Comparison of ENCODE assay signal across 8 mouse cellular contexts in genomic region chr17:35513886-35514285, GRCm38 (mm10). TPM values are rescaled to one million over a fixed set of nuclear protein-coding genes. Genes with fewer than 3 reads are reported as not detected.
A peak's percentile ranks its signal among the peaks of the same experiment; 100 is the strongest.
DNase-seq lines count a peak whose midpoint lies in the region; ATAC-seq and TF ChIP-seq lines count a peak whose summit lies in the region.

No protein-coding gene starts in this region.

- H3K9ac ChIP-seq in heart, embryonic 13.5 days, result peak overlapping the region; percentile 82
- no peak overlapping the region for H3K9ac ChIP-seq in lung, embryonic 16.5 days (ENCODE audit: low read length)

- TF ChIP-seq POLR2A in small intestine, adult 2 months (IDR thresholded peaks at IDR 0.05; ENCODE audit: low read depth, low read length), result no peak

- H3K36me3 ChIP-seq in heart, embryonic 13.5 days, result peaks cover 23% of the 10 kb centered on the region
- H3K36me3 ChIP-seq in lung, embryonic 16.5 days (ENCODE audit: control insufficient read depth, insufficient read depth, low read length), result peaks cover 4% of the 10 kb centered on the region
- H3K36me3 ChIP-seq in small intestine, adult 2 months (ENCODE audit: control insufficient read depth, insufficient read depth, low read length), result no peaks in the 10 kb centered on the region

- H3K27ac ChIP-seq in heart, embryonic 13.5 days (replicated peaks), result no peak overlapping the region
- H3K27ac ChIP-seq in lung, embryonic 16.5 days (ENCODE audit: low read length), result no peak overlapping the region
- no peak overlapping the region for H3K27ac ChIP-seq in small intestine, adult 2 months (ENCODE audit: insufficient read depth, low read depth, low read length)

- H3K27me3 ChIP-seq in heart, embryonic 13.5 days (replicated peaks), result peaks cover 10% of the 10 kb centered on the region
- H3K27me3 ChIP-seq in lung, embryonic 16.5 days (ENCODE audit: control insufficient read depth, insufficient read depth, low read depth, low read length), result no peaks in the 10 kb centered on the region
- no peaks in the 10 kb centered on the region; the same call in 1 of the 2 replicates for H3K27me3 ChIP-seq in small intestine, adult 2 months (ENCODE audit: control insufficient read depth, insufficient read depth, low read length)

- no peaks in the 10 kb centered on the region for H3K9me3 ChIP-seq in heart, embryonic 13.5 days
- no peaks in the 10 kb centered on the region for H3K9me3 ChIP-seq in lung, embryonic 16.5 days (ENCODE audit: control insufficient read depth, low read length)

- WGBS in heart, embryonic 13.5 days, result 13% methylated on average over 2 of the region's 2 CpGs
- 10% methylated on average over 2 of the region's 2 CpGs for WGBS in lung, embryonic 16.5 days
- WGBS in small intestine, adult 2 months, result 16% methylated on average over 2 of the region's 2 CpGs

- H3K4me2 ChIP-seq in heart, embryonic 13.5 days, result peak overlapping the region; percentile 76; the same call in 1 of the 2 replicates
- no peak overlapping the region for H3K4me2 ChIP-seq in lung, embryonic 16.5 days (ENCODE audit: low read depth, low read length)

- peak; percentile 67; the same call in 1 of the 2 replicates for TF ChIP-seq CTCF in small intestine, adult 2 months (IDR thresholded peaks at IDR 0.05; ENCODE audit: extremely low read depth, insufficient read length, insufficient replicate concordance, low read depth, low read length)

- peaks cover 41% of the 10 kb centered on the region for H3K4me1 ChIP-seq in heart, embryonic 13.5 days
- peaks cover 29% of the 10 kb centered on the region for H3K4me1 ChIP-seq in lung, embryonic 16.5 days (replicated peaks; ENCODE audit: control insufficient read depth, insufficient read depth, low read length)
- peaks cover 7% of the 10 kb centered on the region for H3K4me1 ChIP-seq in small intestine, adult 2 months (ENCODE audit: control insufficient read depth, insufficient read depth, insufficient read length, low read length)

- DNase-seq in CD4-positive helper T cell, adult 2 months (ENCODE audit: low read depth, low spot score), result peak; percentile 71
- peak; percentile 39 for DNase-seq in MEL-GATA-1-ER (ENCODE audit: extremely low read depth, low read depth)
- DNase-seq in cerebellum, postnatal 36 days, result peak; percentile 68 to 71
- DNase-seq in kidney, postnatal 4 days, result peak; percentile 90 to 92

- peak overlapping the region; percentile 67; the same call in 1 of the 2 replicates for H3K4me3 ChIP-seq in heart, embryonic 13.5 days
- peak overlapping the region; percentile 69; the same call in 1 of the 2 replicates for H3K4me3 ChIP-seq in lung, embryonic 16.5 days (ENCODE audit: low read length)
- no peak overlapping the region for H3K4me3 ChIP-seq in small intestine, adult 2 months (ENCODE audit: low read depth, low read length)

- ATAC-seq in heart, embryonic 13.5 days (ENCODE audit: extremely low read depth, insufficient number of reproducible peaks, low FRiP score, low TSS enrichment), result no peak
- no peak for ATAC-seq in lung, embryonic 16.5 days (ENCODE audit: low read depth)
- ATAC-seq in megakaryocyte-erythroid progenitor cell, adult 5-6 weeks (replicated peaks; ENCODE audit: low FRiP score, low TSS enrichment, poor library complexity, severe bottlenecking), result no peak; the same call in 1 of the 2 replicates

RNA-seq across cellular contexts. Expression of gene Tcf19, which starts 2.7 kb away (rescaled TPM):
- 48.8 and 53.2 TPM in 2 replicates for polyA plus RNA-seq in heart, embryonic 13.5 days (2015; fragmentation: Nextera tagmentation; extraction: Ambion mirVana)
- 91.9 and 96.7 TPM in 2 replicates for polyA plus RNA-seq in lung, embryonic 16.5 days (2015; fragmentation: Nextera tagmentation; extraction: Ambion mirVana)
- polyA plus RNA-seq in small intestine, adult 2 months (2012; rRNA removed), result 7.3 and 8.1 TPM in 2 replicates
- total RNA-seq in megakaryocyte-erythroid progenitor cell, adult 5-6 weeks (2014; fragmentation: Nextera tagmentation), result 18.8 and 27.5 TPM in 2 replicates
- total RNA-seq in megakaryocyte-erythroid progenitor cell, adult 5-6 weeks (2017), result 4.7 and 8.1 TPM in 2 replicates

RNA-seq across cellular contexts. Expression of gene Cchcr1, which starts 3.0 kb away (rescaled TPM):
- 12.3 and 14.6 TPM in 2 replicates for polyA plus RNA-seq in heart, embryonic 13.5 days (2015; fragmentation: Nextera tagmentation; extraction: Ambion mirVana)
- 23.3 and 24.0 TPM in 2 replicates for polyA plus RNA-seq in lung, embryonic 16.5 days (2015; fragmentation: Nextera tagmentation; extraction: Ambion mirVana)
- polyA plus RNA-seq in small intestine, adult 2 months (2012; rRNA removed), result 3.2 and 3.5 TPM in 2 replicates
- total RNA-seq in megakaryocyte-erythroid progenitor cell, adult 5-6 weeks (2014; fragmentation: Nextera tagmentation), result 9.3 and 24.6 TPM in 2 replicates
- total RNA-seq in megakaryocyte-erythroid progenitor cell, adult 5-6 weeks (2017), result 11.6 and 13.3 TPM in 2 replicates

RNA-seq across cellular contexts. Expression of gene Pou5f1, which starts 8.1 kb away (rescaled TPM):
- polyA plus RNA-seq in heart, embryonic 13.5 days (2015; fragmentation: Nextera tagmentation; extraction: Ambion mirVana), result not detected in 2 replicates
- not detected in 2 replicates for polyA plus RNA-seq in lung, embryonic 16.5 days (2015; fragmentation: Nextera tagmentation; extraction: Ambion mirVana)
- not detected in 2 replicates for polyA plus RNA-seq in small intestine, adult 2 months (2012; rRNA removed)
- total RNA-seq in megakaryocyte-erythroid progenitor cell, adult 5-6 weeks (2014; fragmentation: Nextera tagmentation), result 0.50 TPM in 1 of 2 replicates, not detected in the other
- total RNA-seq in megakaryocyte-erythroid progenitor cell, adult 5-6 weeks (2017), result 0.38 TPM in 1 of 2 replicates, not detected in the other

RNA-seq across cellular contexts. Expression of gene Psors1c2, which starts 19.1 kb away (rescaled TPM):
- polyA plus RNA-seq in heart, embryonic 13.5 days (2015; fragmentation: Nextera tagmentation; extraction: Ambion mirVana), result 0.90 and 1.5 TPM in 2 replicates
- 0.69 and 0.79 TPM in 2 replicates for polyA plus RNA-seq in lung, embryonic 16.5 days (2015; fragmentation: Nextera tagmentation; extraction: Ambion mirVana)
- polyA plus RNA-seq in small intestine, adult 2 months (2012; rRNA removed), result 0.15 and 0.37 TPM in 2 replicates
- total RNA-seq in megakaryocyte-erythroid progenitor cell, adult 5-6 weeks (2014; fragmentation: Nextera tagmentation), result not detected in 2 replicates
- not detected in 2 replicates for total RNA-seq in megakaryocyte-erythroid progenitor cell, adult 5-6 weeks (2017)

RNA-seq across cellular contexts. Expression of gene Cdsn, which starts 38.0 kb away (rescaled TPM):
- 0.39 and 0.42 TPM in 2 replicates for polyA plus RNA-seq in heart, embryonic 13.5 days (2015; fragmentation: Nextera tagmentation; extraction: Ambion mirVana)
- polyA plus RNA-seq in lung, embryonic 16.5 days (2015; fragmentation: Nextera tagmentation; extraction: Ambion mirVana), result 0.05 and 0.13 TPM in 2 replicates
- polyA plus RNA-seq in small intestine, adult 2 months (2012; rRNA removed), result 0.08 and 0.39 TPM in 2 replicates
- total RNA-seq in megakaryocyte-erythroid progenitor cell, adult 5-6 weeks (2014; fragmentation: Nextera tagmentation), result not detected in 2 replicates
- total RNA-seq in megakaryocyte-erythroid progenitor cell, adult 5-6 weeks (2017), result not detected in 2 replicates

Comparison
In these comparisons a context has a peak if more than half of its experiments do, and no peak if none do; other contexts are left out.
1. DNase-seq: peak in every context shown above with its lines; median percentile 91 in kidney, postnatal 4 days; 71 in CD4-positive helper T cell, adult 2 months; 70 in cerebellum, postnatal 36 days; 39 in MEL-GATA-1-ER.